In the genomic region with DNA sequence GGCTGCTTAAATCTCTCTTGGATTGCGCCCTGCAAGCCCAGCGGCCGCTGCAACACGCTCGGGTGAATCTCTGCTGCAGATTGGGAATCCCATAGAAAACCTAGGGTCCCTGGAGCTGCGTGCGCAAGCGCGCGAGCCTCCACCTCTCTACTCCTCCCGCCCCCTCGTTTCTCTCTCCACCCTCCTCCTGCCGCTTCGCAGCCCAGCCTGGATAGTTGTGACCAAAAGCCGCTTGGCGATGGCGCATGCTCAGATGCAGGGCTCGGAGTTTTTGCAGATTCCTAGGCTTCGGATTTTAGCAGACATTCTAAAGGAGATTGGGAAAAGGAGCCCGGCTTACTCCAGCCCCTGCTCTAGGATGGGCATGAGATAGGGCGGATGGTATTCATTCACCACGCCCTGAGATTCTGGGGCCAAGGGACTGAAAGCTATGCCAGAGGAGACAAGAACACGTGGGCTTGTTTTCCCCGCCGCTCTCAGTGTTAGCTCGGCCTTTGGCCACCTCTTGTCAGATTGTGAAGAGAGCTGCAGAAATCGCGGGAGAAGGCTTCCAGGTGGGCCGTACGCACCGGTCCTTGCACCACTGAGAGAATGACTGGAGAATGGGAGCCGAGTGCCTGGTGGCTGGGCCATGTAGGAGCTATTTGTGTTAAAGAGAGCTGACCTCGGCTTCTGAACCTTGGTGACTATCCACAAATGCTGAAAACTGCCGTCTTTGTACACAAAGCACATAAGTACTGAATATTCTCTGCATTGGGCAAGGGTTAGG, we compare ENCODE assay signal across 9 mouse cellular contexts. TPM values are rescaled to one million over a fixed set of nuclear protein-coding genes. Genes with fewer than 3 reads are reported as not detected.
DNase-seq lines count a peak whose midpoint lies in the region; ATAC-seq lines count a peak whose summit lies in the region.
"Had no signal": no experiment of that assay in that cellular context is flagged by ENCODE, and none has a peak within 500 bp of the region (broad histone marks: within the 10 kb centered on the region; RNA-seq: fewer than 3 reads in every experiment).

Gene Vsnl1 (minus strand): TSS at position 117 of the 769 bp plus-strand sequence.

- peak within 1 kb of the TSS; percentile 54 for H3K9ac ChIP-seq in hindbrain, embryonic 12.5 days
- peak within 1 kb of the TSS; percentile 50 for H3K9ac ChIP-seq in lung, embryonic 16.5 days (ENCODE audit: low read length)

- H3K4me3 ChIP-seq in hindbrain, embryonic 12.5 days = peak within 1 kb of the TSS; percentile 37
- H3K4me3 ChIP-seq in lung, embryonic 16.5 days (ENCODE audit: low read length) = peak within 1 kb of the TSS; percentile 45

- WGBS in hindbrain, embryonic 12.5 days = 3% methylated on average over 34 of the region's 34 CpGs
- WGBS in lung, embryonic 16.5 days = 2% methylated on average over 34 of the region's 34 CpGs

- peak within 1 kb of the TSS; percentile 66 for H3K4me2 ChIP-seq in hindbrain, embryonic 12.5 days (replicated peaks)
- H3K4me2 ChIP-seq in lung, embryonic 16.5 days (ENCODE audit: low read depth, low read length) = peak within 1 kb of the TSS; percentile 71

- peak within 1 kb of the TSS; percentile 9; the same call in 1 of the 2 replicates for H3K27ac ChIP-seq in hindbrain, embryonic 12.5 days
- no peak within 1 kb of the TSS for H3K27ac ChIP-seq in lung, embryonic 16.5 days (ENCODE audit: low read length)

- peak; percentile 43 for DNase-seq in A20 (ENCODE audit: low read depth, low spot score)
- peak; percentile 93 to 96 for DNase-seq in cerebellum, postnatal 10 days
- peak; percentile 86 to 89 for DNase-seq in frontal cortex, postnatal 14 days (ENCODE audit: low spot score in 2 of 2)
- peak; percentile 84 to 93 for DNase-seq in layer of hippocampus, postnatal 14 days (ENCODE audit: low spot score in 2 of 2)
- DNase-seq in retina, postnatal 7 days (ENCODE audit: low read depth, low spot score) = peak; percentile 57
- DNase-seq in thymus, postnatal 25 days = no peak

- ATAC-seq in hindbrain, embryonic 12.5 days (ENCODE audit: low FRiP score) = peak; percentile 97
- ATAC-seq in lung, embryonic 16.5 days (ENCODE audit: low read depth) = peak; percentile 95

- no peaks in the 10 kb centered on the region for H3K9me3 ChIP-seq in hindbrain, embryonic 12.5 days (replicated peaks)
- H3K9me3 ChIP-seq in lung, embryonic 16.5 days (ENCODE audit: control insufficient read depth, low read length) = no peaks in the 10 kb centered on the region

- H3K36me3 ChIP-seq in hindbrain, embryonic 12.5 days = no peaks in the 10 kb centered on the region
- H3K36me3 ChIP-seq in lung, embryonic 16.5 days (ENCODE audit: control insufficient read depth, insufficient read depth, low read length) = no peaks in the 10 kb centered on the region

- H3K27me3 ChIP-seq in hindbrain, embryonic 12.5 days = peaks cover 28% of the 10 kb centered on the region
- H3K27me3 ChIP-seq in lung, embryonic 16.5 days (ENCODE audit: control insufficient read depth, insufficient read depth, low read depth, low read length) = peaks cover 14% of the 10 kb centered on the region; the same call in 1 of the 2 replicates

- H3K4me1 ChIP-seq in hindbrain, embryonic 12.5 days = peaks cover 10% of the 10 kb centered on the region; the same call in 1 of the 2 replicates
- H3K4me1 ChIP-seq in lung, embryonic 16.5 days (replicated peaks; ENCODE audit: control insufficient read depth, insufficient read depth, low read length) = 0 out of 2 replicates have a peak, but pooled peaks cover 5% of the 10 kb centered on the region

RNA-seq across cellular contexts. Expression of gene Vsnl1, which starts in this region (rescaled TPM):
- 5.0 and 6.0 TPM in 2 replicates for polyA plus RNA-seq in hindbrain, embryonic 12.5 days (2016; fragmentation: Nextera tagmentation; extraction: Ambion mirVana)
- total RNA-seq in layer of hippocampus, postnatal 14 days (2021) = 100 to 1,000 TPM; 377 to 391 TPM
- 5.5 and 7.1 TPM in 2 replicates for polyA plus RNA-seq in lung, embryonic 16.5 days (2015; fragmentation: Nextera tagmentation; extraction: Ambion mirVana)
- total RNA-seq: liver, adult 2 months had no signal
- polyA plus RNA-seq: liver, adult 2 months had no signal
